Mouse (Mus musculus) gastrocnemius, adult 2 months (tissue): ENCODE results near the gene Ptbp1. TPM values are rescaled to one million over a fixed set of nuclear protein-coding genes. Genes with fewer than 3 reads are reported as not detected.

Experiments
- DNase-seq: peaks from one replicate; pipeline ENCODE4 v3.0.0; 2022
- H3K27ac ChIP-seq: fragments of 200-600 bp; 2 replicates; pipeline ENCODE4 v1.8.1; 2022; ENCODE audit warnings: mild to moderate bottlenecking
- H3K4me3 ChIP-seq: fragments of 200-600 bp; 2 replicates; pipeline ENCODE4 v1.8.1; 2022; ENCODE audit warnings: mild to moderate bottlenecking, moderate library complexity
- CTCF ChIP-seq: fragments of 200-600 bp; IDR thresholded peaks from 2 replicates; pipeline ENCODE4 v1.8.1; 2022; ENCODE audit warnings: antibody characterized with exemption, mild to moderate bottlenecking, moderate library complexity
- intact Hi-C: fragments of 180-260 bp; cut with DNase I; formaldehyde crosslinking; loops from one replicate; pipeline ENCODE4 v1.15.1; 2025
- total RNA-seq, 2 experiments: library from RNA; stranded (reverse); gene quantifications; 2 replicates each; pipeline ENCODE4 v1.2.3; 2021

Ptbp1 gene
- total RNA-seq, 2 experiments from 2014 or later = 18.8 to 25.1 TPM

DNA sequence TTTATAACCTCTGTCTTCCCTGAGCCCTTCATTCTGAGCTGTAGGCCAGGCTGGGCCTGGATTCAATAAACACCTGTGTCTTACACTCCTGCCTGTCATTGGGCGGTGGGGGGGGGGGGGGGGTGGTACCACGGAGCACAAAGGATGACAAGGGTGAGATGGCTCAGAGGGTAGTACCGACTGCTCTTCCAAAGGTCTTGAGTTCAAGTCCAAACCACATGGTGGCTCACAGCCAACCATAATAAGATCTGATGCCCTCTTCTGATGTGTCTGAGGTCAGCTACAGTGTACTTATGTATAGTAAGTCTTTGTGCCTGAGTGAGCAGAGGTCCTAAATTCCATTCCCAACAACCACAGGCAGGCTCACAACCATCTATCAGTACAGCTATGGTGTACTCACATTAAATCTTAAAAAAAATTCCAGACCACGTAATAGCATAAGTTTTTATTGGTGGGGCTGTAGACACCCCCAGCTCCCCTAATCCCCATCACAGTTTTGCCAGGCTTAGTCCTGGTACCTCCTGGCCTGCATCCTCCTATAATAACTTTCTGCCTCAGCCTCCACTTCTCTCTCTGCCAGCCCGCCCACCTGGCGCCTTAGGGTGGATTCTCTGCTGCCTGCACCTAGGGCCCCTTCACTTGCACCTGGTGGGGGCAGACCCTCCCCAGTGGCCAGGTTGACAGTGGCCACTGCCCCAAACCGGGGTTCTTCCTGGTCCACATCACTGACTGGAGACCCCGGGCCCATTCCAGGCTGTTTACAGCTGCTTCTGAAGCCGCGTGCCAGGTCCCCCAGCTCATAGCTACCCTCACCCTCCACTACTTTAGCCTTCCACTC is 10.3 kb downstream of the Ptbp1 start:
- H3K4me3 ChIP-seq = no peak overlapping the region
- intact Hi-C loops = no loop called here
- DNase-seq = peak; percentile 27
- TF ChIP-seq CTCF = no peak
- H3K27ac ChIP-seq = no peak overlapping the region

DNA sequence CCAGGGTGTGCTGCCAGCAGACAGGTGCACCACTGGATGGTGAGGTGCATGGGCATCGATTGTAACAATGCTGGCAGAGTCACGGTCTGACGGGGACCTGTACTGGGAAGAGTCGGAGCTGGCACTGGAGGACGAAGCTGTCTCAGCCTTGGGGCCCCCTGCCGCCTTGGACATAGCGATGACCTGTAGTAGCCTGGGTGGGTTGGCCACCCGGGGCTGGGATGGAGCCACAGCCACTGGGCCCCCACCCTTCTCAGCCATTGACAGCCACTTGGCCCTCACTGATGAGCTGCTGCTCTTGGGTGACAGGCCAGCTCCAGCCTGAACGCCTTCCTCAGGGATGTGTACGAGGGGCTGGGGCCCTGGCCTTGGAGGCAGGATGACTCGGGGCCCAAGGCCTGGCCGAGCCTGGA is 11.0 kb downstream of the Ptbp1 start:
- no peak overlapping the region for H3K4me3 ChIP-seq
- no peak overlapping the region for H3K27ac ChIP-seq
- TF ChIP-seq CTCF = no peak
- DNase-seq = peak; percentile 33
- intact Hi-C loops = no loop called here

DNA sequence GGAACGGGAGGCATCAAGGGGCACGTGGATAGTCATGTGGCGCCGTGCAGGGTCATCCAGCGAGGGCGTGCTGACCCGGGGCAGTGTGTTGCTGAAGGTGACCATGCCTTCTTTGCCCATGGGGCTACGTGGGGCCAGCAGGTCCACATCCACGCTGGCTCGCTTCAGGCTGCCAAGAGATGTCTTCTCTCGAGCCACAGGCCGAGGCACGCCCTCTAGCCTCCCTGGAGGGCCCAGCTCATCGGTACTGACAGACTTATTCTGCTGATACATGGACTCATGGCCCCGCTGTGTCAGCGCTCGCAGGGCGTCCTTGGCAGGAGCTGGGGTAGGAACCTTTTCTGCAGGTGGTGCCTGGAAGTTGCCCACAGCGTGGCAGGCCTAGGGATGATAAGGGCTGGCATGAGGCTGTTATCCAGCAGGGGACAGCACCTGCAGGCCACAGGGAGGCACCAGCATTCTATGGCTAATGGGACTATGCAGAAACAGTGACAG is 11.6 kb downstream of the Ptbp1 start:
- no peak overlapping the region for H3K27ac ChIP-seq
- peak; percentile 53 for DNase-seq
- TF ChIP-seq CTCF = peak; percentile 16; the same call in 1 of the 2 replicates
- intact Hi-C loops = no loop called here
- no peak overlapping the region for H3K4me3 ChIP-seq

DNA sequence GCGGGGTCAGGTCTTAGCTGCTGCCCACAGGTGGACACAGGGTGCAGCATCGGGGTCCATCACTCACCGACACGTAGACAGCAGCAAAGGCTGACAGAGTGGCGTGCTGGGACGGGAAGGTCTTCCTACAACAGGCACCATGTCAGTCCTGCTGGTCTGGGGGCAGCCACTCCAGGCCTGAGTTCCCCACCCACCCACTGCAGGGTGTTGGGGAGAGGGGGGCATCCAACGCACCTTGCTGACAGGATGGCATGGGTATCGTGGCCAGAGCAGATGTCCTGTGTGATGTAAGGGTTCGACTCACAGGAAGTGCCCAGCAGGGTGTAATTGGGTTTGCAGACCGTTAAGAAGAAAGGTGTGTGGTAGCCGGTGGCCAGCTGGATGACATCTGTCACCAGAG is 12.4 kb downstream of the Ptbp1 start:
- H3K4me3 ChIP-seq = no peak overlapping the region
- intact Hi-C loops = no loop called here
- TF ChIP-seq CTCF = no peak
- no peak overlapping the region for H3K27ac ChIP-seq
- DNase-seq = no peak

DNA sequence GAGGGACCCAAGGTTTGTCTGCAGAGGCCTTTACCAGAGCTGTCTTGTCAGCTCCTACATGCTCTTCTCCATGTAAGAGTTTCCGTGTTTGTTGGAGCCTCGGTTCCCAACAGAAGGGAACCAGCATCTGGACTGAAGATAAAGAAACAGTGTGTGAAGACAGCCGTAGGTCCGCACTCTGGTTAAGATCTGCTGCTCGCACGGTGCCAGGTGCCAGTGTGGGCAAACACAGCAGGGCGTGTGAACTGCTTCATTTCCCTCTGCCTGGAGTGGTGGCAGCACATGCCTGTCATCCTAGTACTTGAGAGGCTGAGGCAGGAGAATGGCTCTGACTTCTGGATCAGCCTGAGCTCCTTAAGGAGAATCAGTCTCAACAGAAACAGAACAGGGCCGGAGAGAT is 17.6 kb downstream of the Ptbp1 start:
- intact Hi-C loops = loop anchor here (2.0 kb wide), 1 partner anchor 29 kb away; no protein-coding TSS in a partner anchor
- DNase-seq = no peak
- Histone ChIP-seq H3K27ac (no peak overlapping the region), H3K4me3 (no peak overlapping the region)
- no peak for TF ChIP-seq CTCF

DNA sequence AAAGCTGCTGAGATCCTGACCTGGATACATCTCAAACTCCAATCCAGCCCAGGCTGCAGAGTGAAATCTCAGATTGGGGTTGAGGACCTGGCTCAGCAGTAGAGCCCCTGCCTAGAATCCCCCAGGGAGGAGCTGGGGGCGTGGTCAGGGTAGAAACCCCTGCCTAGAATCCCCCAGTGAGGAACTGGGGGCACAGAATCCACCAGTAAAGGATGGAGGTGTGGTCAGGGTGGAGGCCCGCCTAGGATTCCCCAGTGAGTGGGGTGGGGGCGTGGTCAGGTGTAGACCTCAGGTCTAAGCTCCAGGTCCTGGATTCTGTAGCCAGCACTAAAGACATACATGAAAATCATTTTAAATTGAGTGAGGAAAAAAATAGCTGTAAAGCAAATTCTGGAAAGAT is 18.6 kb downstream of the Ptbp1 start:
- H3K27ac ChIP-seq = no peak overlapping the region
- no peak overlapping the region for H3K4me3 ChIP-seq
- no peak for DNase-seq
- intact Hi-C loops = loop anchor here (2.0 kb wide), 1 partner anchor 28 kb away; no protein-coding TSS in a partner anchor
- TF ChIP-seq CTCF = no peak

DNA sequence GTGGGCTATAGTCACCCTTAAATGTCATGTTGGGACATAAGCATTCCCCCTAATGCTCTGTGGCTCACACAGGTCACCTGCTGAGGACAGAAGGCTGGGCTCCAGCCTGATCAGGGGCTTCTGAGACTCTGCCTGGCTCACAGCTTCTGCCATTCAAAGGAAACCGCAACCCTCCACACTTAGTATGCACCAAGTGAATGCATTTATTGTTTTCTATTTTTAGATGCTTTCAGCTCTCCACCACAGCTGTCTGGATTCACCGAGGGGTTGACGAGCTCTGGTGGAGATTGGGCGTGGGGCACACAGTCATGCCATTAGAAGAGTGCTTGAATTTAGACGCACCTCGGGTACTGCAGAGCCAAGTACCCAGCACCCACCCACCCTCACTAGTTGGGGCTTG is 19.1 kb downstream of the Ptbp1 start:
- no peak for TF ChIP-seq CTCF
- H3K4me3 ChIP-seq = no peak overlapping the region
- intact Hi-C loops = loop anchor here (2.0 kb wide), 1 partner anchor 27 kb away; no protein-coding TSS in a partner anchor
- no peak for DNase-seq
- H3K27ac ChIP-seq = no peak overlapping the region

DNA sequence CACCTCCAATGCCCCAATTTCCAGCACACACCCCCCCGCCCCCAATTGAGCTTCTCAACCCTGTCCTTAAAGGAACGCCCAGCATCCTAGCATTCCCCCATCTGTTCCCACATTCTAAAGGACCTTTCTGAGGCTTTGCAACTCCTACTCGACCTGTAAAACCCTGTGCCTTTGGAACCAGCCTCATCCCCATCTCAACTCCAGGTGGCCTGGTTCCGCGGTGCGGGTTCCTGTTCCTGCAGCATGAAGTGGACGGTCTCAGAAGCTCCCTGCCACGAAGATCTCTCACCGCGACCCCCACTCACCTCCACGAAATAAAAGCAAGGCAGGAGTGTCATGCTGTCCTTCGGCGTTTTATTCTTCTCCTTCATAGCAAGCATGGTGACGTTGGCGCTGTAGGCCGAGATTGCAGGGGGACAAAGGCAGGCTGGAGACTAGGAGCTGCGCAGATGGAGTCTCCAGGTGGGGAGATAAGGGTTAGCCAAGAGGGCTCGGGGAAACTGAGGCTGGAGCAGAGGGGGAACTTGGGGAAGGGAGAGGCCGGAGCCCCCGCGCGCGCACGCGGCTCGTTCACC is 19.6 kb downstream of the Ptbp1 start:
- intact Hi-C loops = loop anchor here (2.0 kb wide), 1 partner anchor 27 kb away; no protein-coding TSS in a partner anchor
- DNase-seq = peak; percentile 16
- peak overlapping the region; percentile 74 for H3K4me3 ChIP-seq
- H3K27ac ChIP-seq = no peak overlapping the region
- TF ChIP-seq CTCF = no peak

DNA sequence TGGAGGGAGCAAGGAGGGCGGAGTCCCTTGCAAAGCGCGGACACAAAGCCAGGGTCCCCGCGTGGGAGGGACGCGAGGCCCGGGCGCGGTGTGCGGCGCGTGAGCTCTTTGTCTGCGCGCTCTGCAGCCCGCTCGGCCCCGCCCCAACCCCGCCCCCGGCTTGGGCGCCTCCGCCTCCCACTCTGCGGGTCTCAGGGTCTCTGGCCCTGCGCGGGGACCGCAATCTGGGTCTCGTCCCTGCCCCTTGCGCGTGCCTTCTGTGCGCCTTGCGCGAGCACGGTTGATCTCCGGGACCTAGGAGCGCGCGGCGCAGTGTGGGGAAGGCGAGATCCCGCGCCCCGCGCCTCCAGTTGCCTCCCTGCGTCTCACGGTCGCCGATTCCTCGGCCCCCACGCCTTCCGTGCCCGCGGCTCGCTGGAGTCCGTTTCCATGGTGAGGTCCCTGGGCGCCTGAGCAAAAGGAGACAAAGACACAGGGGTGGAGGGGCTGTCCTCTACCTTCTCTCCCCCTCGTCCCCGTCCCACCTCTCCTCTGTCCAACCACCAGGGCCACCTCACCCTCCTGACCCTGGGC is 20.1 kb downstream of the Ptbp1 start, which contains the start of the genes Prtn3 and Plppr3:
Gene Prtn3, plus strand, starts transcription at position 187 of the 573 bp plus-strand sequence.
Gene Plppr3, minus strand, starts transcription at position 345 of the 573 bp plus-strand sequence.
- peak; percentile 39 for DNase-seq
- Histone ChIP-seq H3K27ac (no peak within 1 kb of the TSS), H3K4me3 (peak within 1 kb of the TSS; percentile 74)
- intact Hi-C loops = no loop called here
- TF ChIP-seq CTCF = no peak

DNA sequence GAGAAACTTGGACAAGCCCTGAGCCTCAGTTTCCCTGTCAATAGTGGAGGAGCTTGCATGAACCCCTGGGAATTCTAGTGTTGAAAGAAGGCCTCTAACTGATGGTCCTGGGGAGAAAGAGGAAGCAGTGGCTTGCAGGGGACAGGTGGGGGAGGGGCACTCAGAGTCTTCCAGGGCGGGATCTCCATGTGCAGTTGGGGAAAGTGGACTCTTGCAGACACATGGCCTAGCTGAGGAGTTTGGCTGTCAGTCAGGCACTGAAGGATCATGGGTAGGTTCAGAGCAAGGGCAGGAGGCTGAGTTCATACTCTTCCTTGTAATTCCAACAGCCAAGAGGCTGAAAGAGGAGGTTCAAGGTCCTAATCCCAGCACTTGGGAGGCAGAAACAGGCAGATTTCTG is 22.9 kb downstream of the Ptbp1 start:
- intact Hi-C loops = no loop called here
- Histone ChIP-seq H3K27ac (no peak overlapping the region), H3K4me3 (no peak overlapping the region)
- DNase-seq = peak; percentile 35
- no peak for TF ChIP-seq CTCF

DNA sequence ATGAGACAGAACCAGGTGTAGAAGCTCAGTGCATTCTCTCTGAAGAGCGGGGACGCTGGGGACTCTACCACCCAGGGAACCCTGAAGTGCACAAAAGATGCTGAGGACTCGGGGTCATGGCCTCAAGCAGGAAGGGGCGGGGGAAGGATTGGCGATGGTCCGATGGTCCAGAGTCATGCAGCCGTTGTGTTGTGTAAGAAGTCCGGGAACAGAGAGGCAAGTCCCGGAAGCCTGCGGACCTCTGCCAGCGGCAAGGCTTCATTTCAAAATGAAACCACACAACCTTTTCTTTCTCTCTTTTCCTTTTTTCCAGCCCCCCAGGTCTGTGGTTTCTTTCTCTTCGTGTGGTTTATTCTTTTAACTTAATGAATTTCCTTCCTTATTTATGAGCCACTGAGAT is 23.5 kb downstream of the Ptbp1 start:
- peak overlapping the region; percentile 19; the same call in 1 of the 2 replicates for H3K4me3 ChIP-seq
- peak; percentile 70 for DNase-seq
- TF ChIP-seq CTCF = no peak
- H3K27ac ChIP-seq = peak overlapping the region; percentile 43
- intact Hi-C loops = no loop called here

DNA sequence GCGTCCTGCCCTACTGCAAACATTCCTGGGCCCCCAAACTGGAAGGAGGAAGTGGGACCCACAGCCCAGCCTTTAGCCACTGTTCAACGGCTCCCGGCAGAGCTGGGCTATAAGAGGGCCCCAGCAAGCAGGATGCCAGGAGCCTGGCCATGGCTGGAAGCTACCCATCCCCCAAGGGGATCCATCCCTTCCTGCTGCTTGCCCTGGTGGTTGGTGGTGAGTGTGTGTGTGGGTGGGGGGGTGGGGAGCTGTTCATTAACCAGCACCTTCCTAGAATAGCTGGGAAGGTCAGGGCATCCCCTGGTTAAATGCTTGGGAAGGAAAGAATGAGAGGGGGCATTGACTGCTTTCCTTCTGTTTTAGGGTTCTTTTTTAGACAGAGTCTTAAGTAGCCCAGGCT is 25.3 kb downstream of the Ptbp1 start:
- H3K4me3 ChIP-seq = no peak overlapping the region
- DNase-seq = no peak
- TF ChIP-seq CTCF = no peak
- no peak overlapping the region for H3K27ac ChIP-seq
- intact Hi-C loops = no loop called here

DNA sequence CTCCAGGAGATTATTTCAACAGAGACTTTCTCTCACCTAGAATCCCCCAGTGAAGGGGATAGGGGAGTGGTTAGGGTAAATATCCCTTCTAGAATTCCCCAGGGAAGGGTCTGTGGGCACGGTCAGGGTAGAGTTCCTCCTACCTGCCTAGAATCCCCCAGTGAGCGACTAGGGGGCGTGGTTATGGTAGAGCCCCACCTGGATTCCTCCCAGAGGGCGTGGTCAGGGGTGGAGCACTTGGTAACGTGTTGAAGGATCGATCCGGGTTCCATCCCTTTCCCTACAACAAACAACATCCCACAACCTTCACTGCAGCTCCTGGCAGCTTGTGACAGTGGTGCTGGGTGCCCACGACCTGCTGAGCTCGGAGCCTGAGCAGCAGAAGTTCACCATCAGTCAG is 26.5 kb downstream of the Ptbp1 start:
- intact Hi-C loops = loop anchor here (10.0 kb wide), 1 partner anchor 46 kb away; no protein-coding TSS in a partner anchor
- no peak for TF ChIP-seq CTCF
- no peak overlapping the region for H3K4me3 ChIP-seq
- DNase-seq = no peak
- no peak overlapping the region for H3K27ac ChIP-seq
